Mouse (Mus musculus): ENCODE measurements around the gene B3galt4.
A peak's percentile ranks its signal among the peaks of the same experiment; 100 is the strongest.

B3galt4 gene

GRCm38 (mm10) chr17:33940981-33941380 lies 10.3 kb downstream of the B3galt4 start:
- DNase-seq = no peak

- DNase-seq = peak; percentile 87
These were observed 11.0 kb downstream of the B3galt4 start, which contains the start of the genes Pfdn6 and Wdr46 for GRCm38 (mm10) chr17:33940206-33940805. Pfdn6 (minus strand) TSS chr17:33940343. Wdr46 (plus strand) TSS chr17:33940660.

GRCm38 (mm10) chr17:33938783-33939182 lies 12.5 kb downstream of the B3galt4 start:
- no peak for DNase-seq

GRCm38 (mm10) chr17:33936993-33937392 lies 14.3 kb downstream of the B3galt4 start:
- no peak for DNase-seq

- DNase-seq = no peak
These were observed 15.7 kb downstream of the B3galt4 start for GRCm38 (mm10) chr17:33935422-33936055.

- no peak for DNase-seq
These were observed 18.3 kb downstream of the B3galt4 start for GRCm38 (mm10) chr17:33932970-33933369.

GRCm38 (mm10) chr17:33932448-33932847 lies 18.8 kb downstream of the B3galt4 start:
- DNase-seq = no peak

GRCm38 (mm10) chr17:33931947-33932346 lies 19.3 kb downstream of the B3galt4 start:
- peak; percentile 60 for DNase-seq

GRCm38 (mm10) chr17:33931159-33931866 lies 20.0 kb downstream of the B3galt4 start:
- peak; percentile 72 for DNase-seq

GRCm38 (mm10) chr17:33930280-33931158 lies 20.8 kb downstream of the B3galt4 start:
- DNase-seq = peak; percentile 81

- DNase-seq = peak; percentile 93
These were observed 21.7 kb downstream of the B3galt4 start, which contains the start of gene Rgl2 for GRCm38 (mm10) chr17:33929371-33930279. Rgl2 (plus strand) TSS chr17:33929543.

GRCm38 (mm10) chr17:33928251-33928947 lies 22.9 kb downstream of the B3galt4 start:
- DNase-seq = peak; percentile 55

- DNase-seq = peak; percentile 50
These were observed 24.9 kb downstream of the B3galt4 start for GRCm38 (mm10) chr17:33926207-33926932.

GRCm38 (mm10) chr17:33925406-33926116 lies 25.7 kb downstream of the B3galt4 start:
- DNase-seq = peak; percentile 51

GRCm38 (mm10) chr17:33924577-33925283 lies 26.6 kb downstream of the B3galt4 start:
- peak; percentile 40 for DNase-seq

- DNase-seq = peak; percentile 35
These were observed 29.9 kb downstream of the B3galt4 start for GRCm38 (mm10) chr17:33921361-33921760.

GRCm38 (mm10) chr17:33920282-33921097 lies 30.8 kb downstream of the B3galt4 start:
- DNase-seq = peak; percentile 85

All from cerebellum, adult 9-11 months (tissue).